Mouse (Mus musculus): ENCODE results near the gene Ankrd22. TPM values are rescaled to one million over a fixed set of nuclear protein-coding genes. Genes with fewer than 3 reads are reported as not detected.
A peak's percentile ranks its signal among the peaks of the same experiment; 100 is the strongest.

Ankrd22 gene
- polyA plus RNA-seq, 1 experiment from 2014 or later = not detected

DNA sequence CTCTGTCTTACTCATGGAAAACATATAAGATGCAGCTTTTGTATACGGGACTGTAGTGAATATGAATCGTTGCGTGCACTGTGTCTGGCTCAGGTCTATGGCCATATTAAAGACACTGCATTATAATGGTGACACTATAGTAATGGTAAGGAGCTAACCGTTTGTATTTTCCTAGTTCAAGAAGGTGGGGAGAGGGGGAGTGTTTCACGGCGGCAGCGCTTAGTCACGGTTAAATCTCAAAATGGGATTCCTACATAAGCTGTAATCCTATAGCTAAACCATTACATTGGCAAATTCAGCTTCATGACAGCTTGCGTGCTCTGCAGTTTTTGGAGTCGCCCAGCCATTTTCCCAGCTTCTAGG, 25.8 kb upstream of the Ankrd22 start:
- Histone ChIP-seq H3K27me3 (replicated peaks; ENCODE audit: control insufficient read depth, insufficient read depth, low read length) (no peaks in the 10 kb centered on the region), H3K9me3 (ENCODE audit: control insufficient read depth, low read length) (no peaks in the 10 kb centered on the region), H3K9ac (replicated peaks; ENCODE audit: low read depth, low read length) (peak overlapping the region; percentile 83), H3K4me2 (ENCODE audit: low read length) (peak overlapping the region; percentile 95), H3K36me3 (ENCODE audit: control insufficient read depth, insufficient read depth) (no peaks in the 10 kb centered on the region), H3K27ac (ENCODE audit: low read length) (0 out of 2 replicates have a peak overlapping the region, but pooled peaks have one; percentile 23), H3K4me1 (replicated peaks; ENCODE audit: control insufficient read depth, insufficient read depth, low read length) (peaks cover 3% of the 10 kb centered on the region; the same call in 1 of the 2 replicates), H3K4me3 (replicated peaks; ENCODE audit: low read length) (peak overlapping the region; percentile 81)
- 17% methylated on average over 10 of the region's 10 CpGs for WGBS
- ATAC-seq = peak; percentile 49

DNA sequence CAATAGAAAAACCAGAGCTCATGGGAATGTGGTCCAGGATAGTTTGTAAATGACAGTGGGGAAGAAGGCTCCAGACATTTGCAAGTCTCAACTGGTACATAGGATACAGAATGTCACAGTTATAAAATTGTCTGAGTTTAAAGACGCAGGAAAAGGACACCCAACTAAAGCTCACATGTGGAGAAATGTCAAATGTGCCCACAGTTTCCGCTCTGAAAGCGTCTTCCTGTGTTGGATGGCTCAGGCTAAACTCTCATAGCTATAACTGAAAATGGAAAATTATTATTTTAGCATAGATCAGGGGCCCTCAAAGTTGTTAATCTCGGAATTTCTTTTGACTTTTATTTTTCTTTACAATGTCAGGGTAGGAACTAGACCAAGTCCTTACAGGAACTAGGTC, 21.0 kb upstream of the Ankrd22 start:
- ATAC-seq = no peak
- H3K36me3 ChIP-seq (ENCODE audit: control insufficient read depth, insufficient read depth) = no peaks in the 10 kb centered on the region
- H3K4me3 ChIP-seq (replicated peaks; ENCODE audit: low read length) = no peak overlapping the region
- no peak overlapping the region for H3K27ac ChIP-seq (ENCODE audit: low read length)
- H3K27me3 ChIP-seq (replicated peaks; ENCODE audit: control insufficient read depth, insufficient read depth, low read length) = no peaks in the 10 kb centered on the region
- H3K4me1 ChIP-seq (replicated peaks; ENCODE audit: control insufficient read depth, insufficient read depth, low read length) = peaks cover 1% of the 10 kb centered on the region; the same call in 1 of the 2 replicates
- no peak overlapping the region for H3K4me2 ChIP-seq (ENCODE audit: low read length)
- WGBS = 94% methylated on average over 4 of the region's 4 CpGs
- no peak overlapping the region for H3K9ac ChIP-seq (replicated peaks; ENCODE audit: low read depth, low read length)
- H3K9me3 ChIP-seq (ENCODE audit: control insufficient read depth, low read length) = no peaks in the 10 kb centered on the region

DNA sequence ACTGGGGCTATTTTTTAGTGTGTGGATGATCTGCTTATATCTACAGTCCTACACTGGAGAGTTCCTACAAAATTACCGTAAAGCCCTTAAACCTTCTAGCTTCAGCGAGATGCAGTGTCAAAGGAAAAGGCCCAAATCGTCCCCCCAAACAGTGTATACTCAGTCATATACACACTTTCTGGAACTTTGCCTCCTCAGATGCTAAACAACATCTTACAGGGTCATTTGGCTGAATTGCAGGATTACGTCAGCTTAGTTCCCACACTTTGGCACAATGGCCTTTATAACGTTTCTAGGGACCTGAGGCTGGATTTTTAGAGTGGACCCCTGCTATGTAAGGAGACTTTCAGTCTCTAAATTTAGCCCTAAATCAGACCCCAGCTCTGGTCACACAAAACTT, 16.6 kb upstream of the Ankrd22 start:
- ATAC-seq = peak; percentile 61

DNA sequence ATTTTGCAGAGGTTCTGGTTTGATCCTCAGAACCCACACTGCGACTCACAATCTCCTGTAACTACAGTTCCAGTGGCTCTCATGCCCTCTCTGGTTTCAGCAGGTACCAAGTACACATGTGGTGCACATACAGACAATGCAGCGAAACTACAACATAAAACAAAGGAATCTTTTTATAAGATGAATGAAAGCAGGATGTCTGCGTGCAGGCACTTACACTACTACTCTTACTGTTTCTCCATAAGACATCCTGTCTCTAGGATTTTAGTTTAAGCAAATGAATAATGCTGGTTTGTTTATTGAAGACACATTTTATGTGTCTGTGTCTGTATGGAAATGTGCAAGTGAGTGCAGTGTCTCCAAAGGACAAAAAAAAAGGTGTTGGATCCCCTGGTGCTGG, 15.4 kb upstream of the Ankrd22 start:
- H3K27ac ChIP-seq (ENCODE audit: low read length) = no peak overlapping the region
- no peaks in the 10 kb centered on the region for H3K27me3 ChIP-seq (replicated peaks; ENCODE audit: control insufficient read depth, insufficient read depth, low read length)
- H3K4me3 ChIP-seq (replicated peaks; ENCODE audit: low read length) = no peak overlapping the region
- no peaks in the 10 kb centered on the region for H3K4me1 ChIP-seq (replicated peaks; ENCODE audit: control insufficient read depth, insufficient read depth, low read length)
- H3K36me3 ChIP-seq (ENCODE audit: control insufficient read depth, insufficient read depth) = no peaks in the 10 kb centered on the region
- H3K9ac ChIP-seq (replicated peaks; ENCODE audit: low read depth, low read length) = no peak overlapping the region
- WGBS = 91% methylated on average over 3 of the region's 3 CpGs
- H3K4me2 ChIP-seq (ENCODE audit: low read length) = no peak overlapping the region
- no peak for ATAC-seq
- no peaks in the 10 kb centered on the region for H3K9me3 ChIP-seq (ENCODE audit: control insufficient read depth, low read length)

More for the DNA sequence above, 16.6 kb upstream of the Ankrd22 start:
- WGBS = 43% methylated on average over 5 of the region's 5 CpGs
- H3K9ac ChIP-seq (replicated peaks; ENCODE audit: low read depth, low read length) = no peak overlapping the region
- H3K36me3 ChIP-seq (ENCODE audit: control insufficient read depth, insufficient read depth) = no peaks in the 10 kb centered on the region
- H3K4me1 ChIP-seq (replicated peaks; ENCODE audit: control insufficient read depth, insufficient read depth, low read length) = no peaks in the 10 kb centered on the region
- no peaks in the 10 kb centered on the region for H3K9me3 ChIP-seq (ENCODE audit: control insufficient read depth, low read length)
- H3K27me3 ChIP-seq (replicated peaks; ENCODE audit: control insufficient read depth, insufficient read depth, low read length) = no peaks in the 10 kb centered on the region
- H3K27ac ChIP-seq (ENCODE audit: low read length) = no peak overlapping the region
- H3K4me3 ChIP-seq (replicated peaks; ENCODE audit: low read length) = no peak overlapping the region
- no peak overlapping the region for H3K4me2 ChIP-seq (ENCODE audit: low read length)

DNA sequence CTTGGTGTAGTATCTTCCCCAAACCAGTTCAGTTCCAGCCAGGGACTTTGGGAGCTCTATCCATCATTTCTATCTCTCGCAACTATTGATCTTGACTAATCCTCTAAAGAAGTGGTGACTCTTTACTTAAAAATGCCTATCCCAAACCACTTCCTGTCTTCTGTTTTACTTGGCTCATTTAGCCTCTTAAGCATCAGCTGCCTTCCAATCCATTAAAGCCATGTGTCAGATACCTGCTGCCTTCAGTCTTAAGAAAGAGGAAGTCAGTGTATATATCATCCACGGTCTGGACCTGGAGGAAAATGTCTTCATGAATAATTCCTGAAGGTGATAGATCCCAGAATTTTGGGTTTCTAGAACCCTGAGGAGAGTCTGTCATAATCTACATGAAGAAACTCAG, 14.5 kb upstream of the Ankrd22 start:
- Histone ChIP-seq H3K4me2 (ENCODE audit: low read length) (no peak overlapping the region), H3K27ac (ENCODE audit: low read length) (no peak overlapping the region), H3K4me1 (replicated peaks; ENCODE audit: control insufficient read depth, insufficient read depth, low read length) (no peaks in the 10 kb centered on the region), H3K27me3 (replicated peaks; ENCODE audit: control insufficient read depth, insufficient read depth, low read length) (no peaks in the 10 kb centered on the region), H3K4me3 (replicated peaks; ENCODE audit: low read length) (no peak overlapping the region), H3K9ac (replicated peaks; ENCODE audit: low read depth, low read length) (no peak overlapping the region), H3K36me3 (ENCODE audit: control insufficient read depth, insufficient read depth) (no peaks in the 10 kb centered on the region), H3K9me3 (ENCODE audit: control insufficient read depth, low read length) (no peaks in the 10 kb centered on the region)
- ATAC-seq = no peak
- WGBS = 92% methylated on average over 2 of the region's 2 CpGs

DNA sequence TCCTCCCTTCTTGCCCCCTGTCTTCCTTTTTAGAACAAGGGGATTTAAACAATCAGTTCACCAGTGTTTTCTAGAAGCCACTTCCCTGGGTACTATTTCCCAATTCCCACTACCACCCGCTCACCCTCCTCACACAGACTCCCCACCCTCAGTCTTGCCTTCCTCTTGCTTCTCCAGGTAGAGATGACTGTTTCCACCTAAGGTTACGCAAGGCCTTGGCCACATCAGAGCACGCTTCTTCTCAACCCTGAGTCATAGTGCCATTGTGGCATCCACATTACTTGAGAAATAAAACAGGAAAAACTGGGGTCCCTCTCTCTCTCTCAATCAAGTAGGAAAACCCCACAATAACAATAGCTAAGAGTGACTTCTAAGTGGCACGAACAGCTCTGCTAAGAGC, 13.3 kb upstream of the Ankrd22 start:
- H3K4me2 ChIP-seq (ENCODE audit: low read length) = no peak overlapping the region
- H3K4me1 ChIP-seq (replicated peaks; ENCODE audit: control insufficient read depth, insufficient read depth, low read length) = no peaks in the 10 kb centered on the region
- H3K9me3 ChIP-seq (ENCODE audit: control insufficient read depth, low read length) = no peaks in the 10 kb centered on the region
- no peaks in the 10 kb centered on the region for H3K27me3 ChIP-seq (replicated peaks; ENCODE audit: control insufficient read depth, insufficient read depth, low read length)
- 95% methylated on average over 4 of the region's 4 CpGs for WGBS
- no peak for ATAC-seq
- H3K9ac ChIP-seq (replicated peaks; ENCODE audit: low read depth, low read length) = no peak overlapping the region
- H3K4me3 ChIP-seq (replicated peaks; ENCODE audit: low read length) = no peak overlapping the region
- no peak overlapping the region for H3K27ac ChIP-seq (ENCODE audit: low read length)
- H3K36me3 ChIP-seq (ENCODE audit: control insufficient read depth, insufficient read depth) = no peaks in the 10 kb centered on the region

DNA sequence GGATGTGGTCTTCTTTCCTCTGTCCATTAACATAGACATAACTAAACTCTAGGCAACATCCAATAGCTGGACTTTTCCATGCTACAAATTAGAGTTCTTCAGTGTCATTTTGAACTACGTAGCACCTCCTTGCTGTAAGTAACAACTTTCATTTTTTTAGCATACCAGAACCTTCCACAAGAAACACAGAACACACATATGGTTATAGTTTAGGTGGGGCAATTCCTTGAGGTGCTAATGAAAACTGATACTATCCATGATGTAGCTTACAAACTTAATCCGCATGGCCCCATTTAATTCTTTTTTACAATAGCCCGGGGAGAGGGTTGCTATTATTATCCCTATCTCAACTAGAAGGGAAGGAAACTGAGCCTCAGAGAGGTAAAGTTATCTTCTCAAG, 8.2 kb upstream of the Ankrd22 start:
- no peak for ATAC-seq
- Histone ChIP-seq H3K36me3 (ENCODE audit: control insufficient read depth, insufficient read depth) (no peaks in the 10 kb centered on the region), H3K4me3 (replicated peaks; ENCODE audit: low read length) (no peak overlapping the region), H3K4me1 (replicated peaks; ENCODE audit: control insufficient read depth, insufficient read depth, low read length) (no peaks in the 10 kb centered on the region), H3K4me2 (ENCODE audit: low read length) (no peak overlapping the region), H3K9me3 (ENCODE audit: control insufficient read depth, low read length) (no peaks in the 10 kb centered on the region), H3K9ac (replicated peaks; ENCODE audit: low read depth, low read length) (no peak overlapping the region), H3K27me3 (replicated peaks; ENCODE audit: control insufficient read depth, insufficient read depth, low read length) (no peaks in the 10 kb centered on the region), H3K27ac (ENCODE audit: low read length) (no peak overlapping the region)
- 89% methylated on average over 3 of the region's 3 CpGs for WGBS

DNA sequence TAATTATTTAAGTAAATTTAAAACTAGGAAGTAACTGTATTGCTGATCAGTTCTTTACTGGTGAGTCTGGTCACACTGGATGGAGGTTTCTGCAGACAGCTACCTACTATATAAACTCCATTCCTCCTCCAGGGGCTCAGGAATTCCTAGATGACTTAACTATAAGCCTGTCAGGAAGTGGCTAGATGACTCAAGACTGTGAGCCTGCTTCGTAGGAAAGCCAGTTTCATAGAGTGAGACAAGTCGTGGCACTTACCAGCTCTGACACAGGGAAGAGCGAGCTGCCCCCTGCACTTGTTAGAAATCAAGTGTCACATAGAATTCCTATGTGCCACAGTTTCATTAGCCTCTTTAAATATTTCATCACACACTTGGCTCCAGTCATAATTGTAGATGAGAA, 5.3 kb upstream of the Ankrd22 start:
- 79% methylated on average over 3 of the region's 3 CpGs for WGBS
- H3K4me2 ChIP-seq (ENCODE audit: low read length) = no peak overlapping the region
- no peaks in the 10 kb centered on the region for H3K27me3 ChIP-seq (replicated peaks; ENCODE audit: control insufficient read depth, insufficient read depth, low read length)
- ATAC-seq = no peak
- H3K4me3 ChIP-seq (replicated peaks; ENCODE audit: low read length) = no peak overlapping the region
- no peak overlapping the region for H3K9ac ChIP-seq (replicated peaks; ENCODE audit: low read depth, low read length)
- no peak overlapping the region for H3K27ac ChIP-seq (ENCODE audit: low read length)
- H3K36me3 ChIP-seq (ENCODE audit: control insufficient read depth, insufficient read depth) = no peaks in the 10 kb centered on the region
- H3K9me3 ChIP-seq (ENCODE audit: control insufficient read depth, low read length) = no peaks in the 10 kb centered on the region
- no peaks in the 10 kb centered on the region for H3K4me1 ChIP-seq (replicated peaks; ENCODE audit: control insufficient read depth, insufficient read depth, low read length)

DNA sequence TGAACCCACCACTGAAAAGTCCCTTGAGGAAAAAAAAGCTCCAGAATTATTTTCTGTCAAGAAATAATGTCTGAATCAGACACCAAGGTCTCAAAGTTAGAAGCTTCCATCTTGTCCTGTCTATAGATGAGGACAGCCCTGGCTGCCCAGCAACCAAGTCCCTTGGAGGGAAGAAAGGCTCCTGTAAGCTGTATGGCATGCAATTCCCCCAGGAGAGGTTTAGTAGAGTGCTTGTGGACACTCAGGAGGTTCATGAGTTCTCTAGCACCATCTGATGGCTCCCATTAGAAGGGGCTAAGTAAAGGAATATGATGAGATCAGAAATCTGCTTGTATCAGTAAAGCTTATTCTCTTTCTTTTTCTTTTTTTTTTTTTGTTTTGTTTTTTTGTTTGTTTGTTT, 3.3 kb upstream of the Ankrd22 start:
- H3K4me3 ChIP-seq (replicated peaks; ENCODE audit: low read length) = no peak overlapping the region
- ATAC-seq = no peak
- no peaks in the 10 kb centered on the region for H3K27me3 ChIP-seq (replicated peaks; ENCODE audit: control insufficient read depth, insufficient read depth, low read length)
- no peaks in the 10 kb centered on the region for H3K36me3 ChIP-seq (ENCODE audit: control insufficient read depth, insufficient read depth)
- no peaks in the 10 kb centered on the region for H3K4me1 ChIP-seq (replicated peaks; ENCODE audit: control insufficient read depth, insufficient read depth, low read length)
- H3K4me2 ChIP-seq (ENCODE audit: low read length) = no peak overlapping the region
- no peaks in the 10 kb centered on the region for H3K9me3 ChIP-seq (ENCODE audit: control insufficient read depth, low read length)
- H3K9ac ChIP-seq (replicated peaks; ENCODE audit: low read depth, low read length) = no peak overlapping the region
- no peak overlapping the region for H3K27ac ChIP-seq (ENCODE audit: low read length)

DNA sequence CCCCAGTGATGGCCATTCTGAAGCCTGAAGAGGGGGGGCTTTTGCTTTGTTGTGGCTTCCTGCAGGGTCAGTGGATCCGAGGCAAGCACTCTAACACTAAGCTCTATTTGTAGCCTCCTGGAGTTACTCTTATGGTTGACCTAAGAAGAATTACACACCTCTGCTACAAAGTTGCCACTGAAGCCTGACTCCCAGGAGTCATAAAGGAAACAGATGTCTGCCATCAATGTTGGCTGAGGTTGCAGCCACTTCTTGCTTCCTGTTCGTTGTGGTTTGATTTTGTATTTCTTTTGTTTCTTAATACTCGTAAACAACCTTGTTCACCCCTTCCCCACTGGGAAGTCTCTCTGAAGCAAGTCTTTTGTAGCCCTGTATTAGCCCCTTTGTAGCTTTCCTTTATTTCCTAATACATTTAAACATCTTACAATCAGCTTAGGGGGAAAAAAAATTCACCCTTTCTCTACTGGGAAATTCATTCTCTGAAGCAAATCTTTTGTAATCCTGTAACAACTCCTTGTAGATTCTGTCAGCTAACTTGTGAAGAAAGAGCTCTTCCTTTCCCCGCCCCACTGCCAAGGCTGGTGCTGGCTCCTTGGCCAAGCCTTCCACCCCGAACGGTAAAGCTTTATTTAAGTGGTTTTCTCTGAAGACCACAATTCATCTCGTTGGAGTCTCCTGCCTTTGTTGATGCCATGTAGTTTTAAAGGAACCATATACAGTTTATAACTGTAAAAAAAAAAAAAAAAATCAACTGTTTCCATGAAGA, 2.2 kb upstream of the Ankrd22 start:
- no peaks in the 10 kb centered on the region for H3K27me3 ChIP-seq (replicated peaks; ENCODE audit: control insufficient read depth, insufficient read depth, low read length)
- H3K9ac ChIP-seq (replicated peaks; ENCODE audit: low read depth, low read length) = no peak overlapping the region
- ATAC-seq = no peak
- H3K36me3 ChIP-seq (ENCODE audit: control insufficient read depth, insufficient read depth) = no peaks in the 10 kb centered on the region
- H3K4me3 ChIP-seq (replicated peaks; ENCODE audit: low read length) = no peak overlapping the region
- no peaks in the 10 kb centered on the region for H3K9me3 ChIP-seq (ENCODE audit: control insufficient read depth, low read length)
- WGBS = 39% methylated on average over 7 of the region's 7 CpGs
- H3K27ac ChIP-seq (ENCODE audit: low read length) = no peak overlapping the region
- no peaks in the 10 kb centered on the region for H3K4me1 ChIP-seq (replicated peaks; ENCODE audit: control insufficient read depth, insufficient read depth, low read length)
- no peak overlapping the region for H3K4me2 ChIP-seq (ENCODE audit: low read length)

All from forebrain, embryonic 16.5 days (tissue).